Mouse (Mus musculus) T-cell, adult 66 days (primary cell): Measurements from ENCODE around the gene Trim34b. TPM values are rescaled to one million over a fixed set of nuclear protein-coding genes. Genes with fewer than 3 reads are reported as not detected.

Experiments used
- total RNA-seq, 2 experiments: library from RNA; stranded (reverse); gene quantifications; 3 replicates in 1 of 2; 4 replicates in 1 of 2; pipeline ENCODE4 v1.2.4; 2023

Trim34b gene
- 1 to 10 TPM; 2.4 to 2.7 TPM for total RNA-seq

DNA sequence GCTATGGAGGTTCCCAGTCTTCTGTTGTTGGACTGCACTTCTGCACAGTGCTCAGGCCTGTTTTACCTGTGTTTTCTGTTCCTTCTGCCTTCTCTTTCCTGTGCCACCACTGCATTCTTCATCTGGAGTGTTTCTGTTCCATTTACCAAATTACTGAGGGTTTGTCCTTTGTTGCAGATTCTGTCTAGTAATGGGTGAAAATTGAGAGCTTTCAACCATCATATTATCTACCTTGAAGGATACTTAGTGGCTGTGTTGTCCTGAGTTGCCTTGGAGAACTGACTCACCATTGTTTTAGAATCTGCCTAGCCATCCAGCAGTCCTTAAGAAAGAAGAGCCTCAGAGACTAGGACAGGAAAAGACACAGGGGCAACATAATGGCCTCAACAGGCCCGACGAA, at the start of gene Trim34b:
Gene Trim34b, plus strand, starts transcription at position 301 of the 400 bp plus-strand sequence.

DNA sequence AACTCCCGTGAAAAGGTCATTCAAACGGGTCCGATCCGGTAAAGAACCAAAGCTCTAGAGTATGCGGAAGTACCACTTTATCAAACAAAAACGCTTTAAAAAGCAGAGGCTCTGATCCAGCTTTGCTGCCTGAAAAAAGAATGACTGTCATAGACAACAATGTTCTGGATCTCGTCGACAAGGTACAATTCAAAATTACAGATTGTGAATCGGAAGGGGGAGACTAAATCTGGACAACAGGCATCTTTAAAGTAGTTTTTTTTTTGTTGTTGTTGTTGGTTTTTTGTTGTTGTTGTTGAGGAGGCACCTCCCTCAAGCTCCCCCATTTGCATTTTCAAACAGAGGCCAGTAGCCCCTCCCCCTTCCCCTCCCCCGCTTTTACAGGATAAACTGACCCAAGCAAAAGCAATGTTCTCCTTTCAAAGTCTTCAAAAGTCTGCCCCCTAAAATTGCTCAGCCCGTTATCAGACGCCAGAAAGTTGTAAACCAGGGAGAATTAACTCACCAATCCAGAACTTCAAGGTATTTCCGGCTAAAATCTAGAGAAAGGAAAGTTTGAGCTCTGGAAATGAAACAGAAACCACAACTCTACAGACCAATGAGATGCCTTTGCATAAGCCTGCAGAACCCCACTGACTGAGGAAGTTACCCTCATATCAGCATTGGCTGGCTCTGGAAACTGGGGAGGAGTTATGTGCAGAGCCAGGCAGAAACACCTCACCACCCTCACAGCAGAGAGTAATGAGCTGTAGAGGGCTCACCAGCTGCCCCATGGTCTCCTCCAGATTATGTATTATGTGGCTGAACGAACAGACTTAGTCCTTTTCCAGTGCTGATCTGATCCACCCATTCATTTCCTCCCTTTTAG, 41.5 kb upstream of the Trim34b start, which contains the start of gene Trim5:
Gene Trim5, minus strand, starts transcription at position 519 of the 868 bp plus-strand sequence.

DNA sequence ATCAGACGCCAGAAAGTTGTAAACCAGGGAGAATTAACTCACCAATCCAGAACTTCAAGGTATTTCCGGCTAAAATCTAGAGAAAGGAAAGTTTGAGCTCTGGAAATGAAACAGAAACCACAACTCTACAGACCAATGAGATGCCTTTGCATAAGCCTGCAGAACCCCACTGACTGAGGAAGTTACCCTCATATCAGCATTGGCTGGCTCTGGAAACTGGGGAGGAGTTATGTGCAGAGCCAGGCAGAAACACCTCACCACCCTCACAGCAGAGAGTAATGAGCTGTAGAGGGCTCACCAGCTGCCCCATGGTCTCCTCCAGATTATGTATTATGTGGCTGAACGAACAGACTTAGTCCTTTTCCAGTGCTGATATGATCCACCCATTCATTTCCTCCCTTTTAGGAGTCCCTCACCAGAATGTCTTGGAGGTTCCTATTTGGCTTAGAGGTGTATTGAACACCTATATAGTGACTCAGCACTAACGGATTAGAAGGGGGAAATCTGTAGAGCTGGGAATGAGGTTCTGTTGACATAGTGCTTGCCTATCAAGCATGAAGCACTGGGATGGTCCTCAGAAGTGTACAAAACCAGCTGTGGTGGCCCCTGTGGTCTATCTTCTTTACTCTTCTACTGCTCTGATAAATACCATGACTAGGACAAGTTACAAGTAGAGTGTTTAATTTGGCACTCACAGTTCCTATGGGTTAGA, 13.7 kb upstream of the Trim34b start, which contains the start of gene Trim12a:
Gene Trim12a, minus strand, starts transcription at position 98 of the 712 bp plus-strand sequence.

DNA sequence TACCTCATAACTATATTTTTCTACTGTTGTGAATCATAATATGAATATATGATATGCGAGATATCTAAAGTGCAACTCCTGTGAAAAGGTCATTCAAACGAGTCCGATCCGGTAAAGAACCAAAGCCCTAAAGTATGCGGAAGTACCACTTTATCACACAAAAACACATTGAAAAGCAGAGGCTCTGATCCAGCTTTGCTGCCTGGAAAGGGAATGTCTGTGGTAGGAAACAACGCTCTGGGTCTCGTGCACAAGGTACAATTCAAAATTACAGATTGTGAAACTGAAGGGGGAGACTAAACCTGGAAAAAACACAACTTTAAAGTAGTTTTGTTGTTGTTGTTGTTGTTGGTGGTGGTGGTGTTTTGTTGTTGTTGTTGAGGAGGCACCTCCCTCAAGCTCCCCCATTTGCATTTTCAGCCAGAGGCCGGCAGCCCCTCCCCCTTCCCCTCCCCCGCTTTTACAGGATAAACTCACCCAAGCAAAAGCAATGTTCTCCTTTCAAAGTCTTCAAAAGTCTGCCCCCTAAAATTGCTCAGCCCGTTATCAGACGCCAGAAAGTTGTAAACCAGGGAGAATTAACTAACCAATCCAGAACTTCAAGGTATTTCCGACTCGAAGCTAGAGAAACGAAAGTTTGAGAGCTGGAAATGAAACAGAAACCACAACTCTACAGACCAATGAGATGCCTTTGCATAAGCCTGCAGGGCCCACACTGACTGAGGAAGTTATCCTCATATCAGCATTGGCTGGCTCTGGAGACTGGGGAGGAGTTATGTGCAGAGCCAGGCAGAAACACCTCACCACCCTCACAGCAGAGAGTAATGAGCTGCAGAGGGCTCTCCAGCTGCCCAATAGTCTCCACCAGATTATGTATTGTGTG, 23.7 kb downstream of the Trim34b start, which contains the start of gene Trim12c:
Gene Trim12c, minus strand, starts transcription at position 646 of the 883 bp plus-strand sequence.

DNA sequence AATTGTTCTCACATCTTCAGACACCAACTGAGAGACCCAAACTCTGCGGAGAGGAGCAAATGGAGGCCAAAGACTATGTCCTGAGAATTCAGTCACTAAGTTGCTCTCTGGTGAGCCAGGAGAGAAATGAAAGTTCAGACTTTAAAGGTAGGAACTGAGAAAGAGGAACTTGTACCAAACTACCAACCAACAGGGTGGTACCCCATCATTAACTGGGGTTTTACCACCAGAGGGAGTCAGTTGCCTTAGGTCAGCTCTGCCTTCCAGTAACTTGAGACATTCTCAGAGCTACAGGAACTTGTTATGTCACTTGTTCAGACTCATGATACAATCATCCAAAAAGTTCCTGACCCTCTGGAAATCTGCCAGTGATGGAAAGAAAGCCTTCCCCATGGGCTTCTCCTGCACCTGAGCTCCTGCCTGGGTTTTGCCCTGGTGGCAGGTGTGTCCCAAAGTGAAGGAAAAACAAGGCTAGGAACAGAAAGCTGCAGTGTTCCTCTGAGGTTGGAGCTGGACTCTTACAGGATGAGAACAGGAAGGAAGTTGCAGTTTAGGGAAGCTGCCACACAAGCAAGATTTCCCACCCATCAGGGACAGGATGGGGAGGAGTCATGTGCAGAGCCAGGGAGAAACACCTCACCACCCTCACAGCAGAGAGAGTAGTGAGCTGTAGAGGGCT, 40.6 kb downstream of the Trim34b start, which contains the start of gene Trim30b:
Gene Trim30b, minus strand, starts transcription at position 149 of the 679 bp plus-strand sequence.

Other genes starting within 250 kb of the Trim34b start
- not detected for gene Olfr645, start 244.0 kb upstream of the Trim34b start, total RNA-seq
- gene Olfr646, start 224.6 kb upstream of the Trim34b start, total RNA-seq: not detected
- gene Ubqln5, start 199.6 kb upstream of the Trim34b start, total RNA-seq: not detected
- gene Olfr643, start 192.1 kb upstream of the Trim34b start, total RNA-seq: not detected
- not detected for gene Ubqln3, start 186.2 kb upstream of the Trim34b start, total RNA-seq
- not detected for gene Ubqlnl, start 178.9 kb upstream of the Trim34b start, total RNA-seq
- not detected for gene Olfm5, start 164.6 kb upstream of the Trim34b start, total RNA-seq
- gene Olfr648, start 146.1 kb upstream of the Trim34b start, total RNA-seq: not detected
- not detected for gene Olfr649, start 133.5 kb upstream of the Trim34b start, total RNA-seq
- gene Trim6, start 110.7 kb upstream of the Trim34b start, total RNA-seq: not detected
- gene Trim34a, start 85.0 kb upstream of the Trim34b start, total RNA-seq: 10 to 100 TPM; 26.0 to 33.9 TPM
- gene Trim5, start 41.4 kb upstream of the Trim34b start, total RNA-seq: 10 to 100 TPM; 21.2 to 25.5 TPM
- 100 to 1,000 TPM in 1 of 2 experiments, 10 to 100 TPM in 1; 98.4 to 109 TPM for gene Trim12a, start 14.0 kb upstream of the Trim34b start, total RNA-seq
- 10 to 100 TPM; 43.4 to 51.9 TPM for gene Trim12c, start 23.9 kb downstream of the Trim34b start, total RNA-seq
- under 1 TPM; 0.35 to 0.36 TPM for gene Trim30b, start 40.4 kb downstream of the Trim34b start, total RNA-seq
- 1 to 10 TPM; 3.1 to 4.3 TPM for gene Trim30c, start 71.4 kb downstream of the Trim34b start, total RNA-seq
- gene Trim30a, start 135.7 kb downstream of the Trim34b start, total RNA-seq: 10 to 100 TPM; 66.0 to 74.1 TPM
- 10 to 100 TPM in 1 of 2 experiments, 1 to 10 TPM in 1; 8.6 to 10.6 TPM for gene Trim30d, start 178.4 kb downstream of the Trim34b start, total RNA-seq
- gene Olfr651, start 220.7 kb downstream of the Trim34b start, total RNA-seq: not detected
- gene Olfr652, start 231.4 kb downstream of the Trim34b start, total RNA-seq: not detected
- not detected for gene Olfr653, start 247.8 kb downstream of the Trim34b start, total RNA-seq